In the genomic region with DNA sequence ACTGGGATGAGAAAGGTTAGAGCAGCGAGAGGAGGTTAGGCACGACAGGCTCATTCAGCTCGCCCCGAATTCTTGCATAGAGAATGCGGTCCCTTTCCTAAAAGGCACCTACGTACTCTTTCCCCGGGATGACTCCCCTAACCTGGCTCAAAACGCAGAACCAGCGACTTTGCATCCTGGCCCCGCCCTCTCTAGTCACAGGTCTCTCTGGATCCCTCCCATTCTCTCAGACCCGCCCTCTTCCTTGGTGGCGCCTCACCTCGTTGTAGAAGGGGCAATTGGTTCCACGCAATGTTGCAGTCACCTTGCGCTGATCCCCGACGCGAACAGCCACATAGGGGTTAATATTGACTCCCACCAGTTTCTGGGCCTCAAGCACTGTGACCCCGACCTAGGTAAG, we compare ENCODE assay signal across 8 mouse cellular contexts. TPM values are rescaled to one million over a fixed set of nuclear protein-coding genes. Genes with fewer than 3 reads are reported as not detected.
DNase-seq lines count a peak whose midpoint lies in the region; ATAC-seq lines count a peak whose summit lies in the region.

No protein-coding gene starts in this region.

- no peak for ATAC-seq in heart, embryonic 13.5 days (ENCODE audit: extremely low read depth, insufficient number of reproducible peaks, low FRiP score, low TSS enrichment)
- ATAC-seq in intestine, embryonic 15.5 days, result peak; percentile 61

- H3K27ac ChIP-seq in heart, embryonic 13.5 days (replicated peaks), result no peak overlapping the region
- no peak overlapping the region for H3K27ac ChIP-seq in intestine, embryonic 15.5 days

- no peaks in the 10 kb centered on the region for H3K9me3 ChIP-seq in heart, embryonic 13.5 days
- H3K9me3 ChIP-seq in intestine, embryonic 15.5 days, result no peaks in the 10 kb centered on the region

- no peak for DNase-seq in heart, adult 18-20 months
- DNase-seq in T-cell, adult 2 months (ENCODE audit: low spot score), result peak; percentile 18
- DNase-seq in lung, postnatal 36 days, result peak; percentile 53
- DNase-seq in left cerebral cortex, adult 18-20 months (ENCODE audit: low spot score in 2 of 2), result no peak
- no peak for DNase-seq in right cerebral cortex, postnatal 4 days
- DNase-seq in adrenal gland, postnatal 36 days, result no peak

- WGBS in heart, embryonic 13.5 days, result 5% methylated on average over 19 of the region's 19 CpGs
- WGBS in intestine, embryonic 15.5 days, result 7% methylated on average over 19 of the region's 19 CpGs

- peak overlapping the region; percentile 48 for H3K4me2 ChIP-seq in heart, embryonic 13.5 days
- peak overlapping the region; percentile 50 for H3K4me2 ChIP-seq in intestine, embryonic 15.5 days (replicated peaks)

- peaks cover 65% of the 10 kb centered on the region for H3K27me3 ChIP-seq in heart, embryonic 13.5 days (replicated peaks)
- H3K27me3 ChIP-seq in intestine, embryonic 15.5 days (replicated peaks), result 0 out of 2 replicates have a peak, but pooled peaks cover 4% of the 10 kb centered on the region

- no peaks in the 10 kb centered on the region; the same call in 1 of the 2 replicates for H3K4me1 ChIP-seq in heart, embryonic 13.5 days
- no peaks in the 10 kb centered on the region for H3K4me1 ChIP-seq in intestine, embryonic 15.5 days (replicated peaks)

- H3K9ac ChIP-seq in heart, embryonic 13.5 days, result no peak overlapping the region
- no peak overlapping the region for H3K9ac ChIP-seq in intestine, embryonic 15.5 days

- H3K36me3 ChIP-seq in heart, embryonic 13.5 days, result no peaks in the 10 kb centered on the region
- no peaks in the 10 kb centered on the region for H3K36me3 ChIP-seq in intestine, embryonic 15.5 days

- H3K4me3 ChIP-seq in heart, embryonic 13.5 days, result peak overlapping the region; percentile 8; the same call in 1 of the 2 replicates
- H3K4me3 ChIP-seq in intestine, embryonic 15.5 days (replicated peaks), result peak overlapping the region; percentile 10; the same call in 1 of the 2 replicates

RNA-seq across cellular contexts. Expression of a gene that starts 4.8 kb away (rescaled TPM):
- polyA plus RNA-seq in heart, embryonic 13.5 days (2015; fragmentation: Nextera tagmentation; extraction: Ambion mirVana), result not detected in 2 replicates
- total RNA-seq in heart, adult 18-20 months (2021), result not detected
- 0.03 and 0.08 TPM in 2 replicates for polyA plus RNA-seq in intestine, embryonic 15.5 days (2015; fragmentation: Nextera tagmentation; extraction: Ambion mirVana)
- total RNA-seq in left cerebral cortex, adult 18-20 months (2021), result not detected
- total RNA-seq in adrenal gland, postnatal 36 days (2021), result not detected

RNA-seq across cellular contexts. Expression of a gene that starts 17.0 kb away (rescaled TPM):
- 2.1 and 2.3 TPM in 2 replicates for polyA plus RNA-seq in heart, embryonic 13.5 days (2015; fragmentation: Nextera tagmentation; extraction: Ambion mirVana)
- 1 to 10 TPM; 1.5 to 2.1 TPM for total RNA-seq in heart, adult 18-20 months (2021)
- polyA plus RNA-seq in intestine, embryonic 15.5 days (2015; fragmentation: Nextera tagmentation; extraction: Ambion mirVana), result 2.8 and 2.9 TPM in 2 replicates
- 1 to 10 TPM; 4.2 to 4.4 TPM for total RNA-seq in left cerebral cortex, adult 18-20 months (2021)
- 1 to 10 TPM; 2.5 to 3.7 TPM for total RNA-seq in adrenal gland, postnatal 36 days (2021)

RNA-seq across cellular contexts. Expression of a gene that starts 40.1 kb away (rescaled TPM):
- 171 and 177 TPM in 2 replicates for polyA plus RNA-seq in heart, embryonic 13.5 days (2015; fragmentation: Nextera tagmentation; extraction: Ambion mirVana)
- total RNA-seq in heart, adult 18-20 months (2021), result 10 to 100 TPM; 56.9 to 65.5 TPM
- polyA plus RNA-seq in intestine, embryonic 15.5 days (2015; fragmentation: Nextera tagmentation; extraction: Ambion mirVana), result 209 and 252 TPM in 2 replicates
- 100 to 1,000 TPM; 216 to 235 TPM for total RNA-seq in left cerebral cortex, adult 18-20 months (2021)
- 100 to 1,000 TPM; 235 to 250 TPM for total RNA-seq in adrenal gland, postnatal 36 days (2021)

RNA-seq across cellular contexts. Expression of a gene that starts 40.2 kb away (rescaled TPM):
- 0.85 and 1.0 TPM in 2 replicates for polyA plus RNA-seq in heart, embryonic 13.5 days (2015; fragmentation: Nextera tagmentation; extraction: Ambion mirVana)
- total RNA-seq in heart, adult 18-20 months (2021), result under 1 TPM in 1 of 2 experiments, not detected in 1; 0.25 TPM
- 0.99 and 1.2 TPM in 2 replicates for polyA plus RNA-seq in intestine, embryonic 15.5 days (2015; fragmentation: Nextera tagmentation; extraction: Ambion mirVana)
- total RNA-seq in left cerebral cortex, adult 18-20 months (2021), result 1 to 10 TPM in 1 of 2 experiments, under 1 TPM in 1; 0.74 to 1.4 TPM
- 1 to 10 TPM; 1.5 to 2.8 TPM for total RNA-seq in adrenal gland, postnatal 36 days (2021)

Comparison
In these comparisons a context has a peak if more than half of its experiments do, and no peak if none do; other contexts are left out.
1. DNase-seq: peak in T-cell, adult 2 months (single experiment) and lung, postnatal 36 days (single experiment); none in heart, adult 18-20 months (0 of 2), left cerebral cortex, adult 18-20 months (0 of 2), right cerebral cortex, postnatal 4 days (single experiment) and adrenal gland, postnatal 36 days (0 of 2).